Mouse (Mus musculus) megakaryocyte-erythroid progenitor cell, adult 5-6 weeks (primary cell): ENCODE results near the gene Ifna14. TPM values are rescaled to one million over a fixed set of nuclear protein-coding genes. Genes with fewer than 3 reads are reported as not detected.
"Not testable (repeated sequence)": the region's sequence is repeated elsewhere in the genome, so short reads cannot be mapped to it uniquely, and the experiment has no call there.

Source experiments
- ATAC-seq: replicated peaks from 2 replicates; pipeline ENCODE4 v1.8.0; 2016; ENCODE audit warnings: mild to moderate bottlenecking, inconsistent platforms; ENCODE audit not compliant: severe bottlenecking, poor library complexity, low FRiP score, low TSS enrichment
- total RNA-seq, 2 experiments: library from RNA; stranded (forward) in 1 of 2; stranded (reverse) in 1 of 2; fragments of 200-1000, 215-1000 nt in 1 of 2; fragments of >200 nt in 1 of 2; fragmentation: Nextera tagmentation in 1 of 2; gene quantifications; 2 replicates each; pipeline ENCODE4 v1.2.3; 2014 to 2017

The Ifna14 gene
- not detected in 2 replicates for total RNA-seq (2014; fragmentation: Nextera tagmentation)
- total RNA-seq (2017), result not detected in 2 replicates

DNA sequence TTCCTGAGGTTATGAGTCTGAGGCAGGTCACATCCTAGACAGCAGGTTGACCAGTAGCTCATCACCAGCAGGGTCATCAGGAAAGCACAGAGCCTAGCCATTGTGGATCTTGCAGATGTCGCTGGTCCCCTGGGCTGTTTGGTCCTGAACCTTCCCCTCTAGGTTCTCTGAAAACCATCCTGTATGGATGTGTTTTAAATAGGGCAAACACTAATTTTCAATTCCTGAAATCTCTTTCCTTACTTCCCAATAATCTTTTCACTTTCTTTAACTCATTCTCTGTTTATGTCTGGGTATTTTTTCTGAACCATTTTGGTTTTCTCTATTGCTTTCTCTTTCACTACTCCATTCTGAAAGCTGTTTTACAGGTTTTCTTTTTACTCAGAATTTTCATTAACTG lies at the start of gene Ifna14:
TSS of gene Ifna14 (minus strand) at position 101 of the 400 bp plus-strand sequence.
- no peak for ATAC-seq

DNA sequence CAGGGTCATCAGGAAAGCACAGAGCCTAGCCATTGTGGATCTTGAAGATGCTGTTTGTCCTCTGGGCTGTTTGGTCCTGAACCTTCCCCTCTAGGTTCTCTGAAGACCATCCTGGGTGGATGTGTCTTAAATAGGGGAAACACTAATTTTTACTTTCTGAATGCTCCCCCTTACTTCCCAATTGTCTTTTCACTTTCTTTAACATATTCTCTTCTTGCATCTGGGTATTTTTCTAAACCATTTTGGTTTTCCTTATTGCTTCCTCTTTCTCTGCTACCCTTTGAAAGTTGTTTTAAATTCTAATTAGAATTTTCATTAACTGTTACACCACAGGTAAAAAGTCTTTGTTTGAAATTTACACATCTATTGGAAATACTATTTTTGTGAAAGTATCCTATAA lies 31.7 kb upstream of the Ifna14 start, which contains the start of gene Ifna12:
TSS of gene Ifna12 (minus strand) at position 101 of the 400 bp plus-strand sequence.
- no peak for ATAC-seq

DNA sequence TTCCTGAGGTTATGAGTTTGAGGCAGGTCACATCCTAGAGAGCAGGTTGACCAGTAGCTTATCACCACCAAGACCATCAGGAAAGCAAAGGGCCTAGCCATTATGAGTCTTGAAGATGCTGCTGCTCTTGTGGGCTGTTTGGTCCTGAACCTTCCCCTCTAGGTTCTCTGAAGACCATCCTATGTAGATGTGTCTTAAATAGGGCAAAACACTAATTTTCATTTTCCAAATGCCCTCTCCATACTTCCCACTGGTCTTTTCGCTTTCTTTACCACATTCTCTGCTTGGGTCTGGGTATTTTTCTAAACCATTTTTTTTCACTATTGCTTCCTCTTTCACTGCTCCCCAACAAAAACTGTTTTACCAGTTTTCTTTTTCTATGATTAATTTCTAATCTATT lies 20.7 kb upstream of the Ifna14 start, which contains the start of gene Ifna9:
TSS of gene Ifna9 (minus strand) at position 101 of the 400 bp plus-strand sequence.
- ATAC-seq, result no peak

DNA sequence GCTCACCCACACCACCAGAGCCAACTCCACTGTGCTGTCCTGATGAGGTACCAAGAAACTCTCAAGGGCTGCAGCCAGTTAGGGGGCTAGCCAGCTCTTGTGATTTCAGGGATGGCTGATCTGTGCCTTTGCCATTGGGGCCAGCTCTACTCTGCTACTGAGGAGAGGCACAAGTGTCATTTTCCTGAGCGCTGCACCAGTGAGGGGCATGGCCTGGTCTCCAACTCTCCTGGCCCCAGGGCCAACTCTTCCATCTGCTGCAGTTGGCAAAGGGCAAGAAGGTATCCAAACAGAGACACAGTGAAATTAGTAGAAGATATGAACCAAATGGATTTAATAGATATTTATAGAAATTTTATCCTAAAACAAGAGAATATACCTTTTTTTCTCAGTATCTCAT lies 9.8 kb downstream of the Ifna14 start:
- no peak for ATAC-seq

DNA sequence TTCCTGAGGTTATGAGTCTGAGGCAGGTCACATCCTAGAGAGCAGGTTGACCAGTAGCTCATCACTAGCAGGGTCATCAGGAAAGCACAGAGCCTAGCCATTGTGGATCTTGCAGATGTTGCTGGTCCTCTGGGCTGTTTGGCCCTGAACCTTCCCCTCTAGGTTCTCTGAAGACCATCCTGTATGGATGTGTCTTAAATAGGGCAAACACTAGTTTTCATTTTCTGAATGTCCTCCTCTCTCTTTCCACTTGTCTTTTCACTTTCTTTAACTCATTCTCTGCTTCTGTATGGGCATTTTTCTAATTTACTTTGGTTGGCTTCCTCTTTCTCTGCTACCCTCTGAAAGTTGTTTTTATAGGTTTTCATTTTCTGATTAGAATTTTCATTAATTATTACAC lies 13.5 kb downstream of the Ifna14 start, which contains the start of gene Ifna15:
TSS of gene Ifna15 (minus strand) at position 101 of the 400 bp plus-strand sequence.
- ATAC-seq, result not testable (repeated sequence)

DNA sequence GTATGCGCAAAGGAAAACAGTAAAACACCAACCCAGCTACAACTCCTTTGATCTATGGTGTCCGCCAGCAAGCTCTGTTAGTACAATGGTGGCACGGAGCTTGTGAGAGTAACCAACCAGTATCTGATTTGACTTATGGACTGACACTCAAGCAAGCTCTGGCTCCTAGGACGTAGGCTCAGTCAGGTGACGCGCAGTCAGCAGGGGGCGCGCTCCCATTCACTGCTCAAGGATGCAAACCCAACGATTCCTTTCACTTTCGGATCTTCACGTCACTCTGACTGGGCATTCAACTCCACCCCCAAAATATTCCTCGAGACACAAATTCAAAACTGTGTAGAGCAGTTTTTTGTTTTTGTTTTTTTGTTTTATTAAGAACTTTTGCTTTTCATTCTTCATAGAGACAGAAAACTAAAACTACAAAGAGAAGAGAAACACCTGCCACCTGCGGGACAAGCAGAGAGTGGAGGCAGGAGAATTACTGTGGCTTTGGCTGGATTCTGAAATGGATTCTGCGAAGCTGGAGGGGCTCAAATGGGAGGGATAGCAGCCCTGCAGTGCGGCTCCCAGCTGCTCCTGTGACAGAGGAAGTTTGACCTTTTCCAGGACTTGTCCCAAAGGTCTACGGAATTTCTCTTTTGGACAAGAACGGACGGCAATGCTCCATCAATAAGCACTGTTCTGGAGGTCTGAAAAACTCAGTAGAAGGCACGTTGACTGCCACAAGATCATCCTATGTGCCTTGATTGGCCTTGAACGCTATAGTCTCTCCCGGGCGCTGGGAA lies 21.2 kb downstream of the Ifna14 start:
- ATAC-seq, result peak; percentile 99

DNA sequence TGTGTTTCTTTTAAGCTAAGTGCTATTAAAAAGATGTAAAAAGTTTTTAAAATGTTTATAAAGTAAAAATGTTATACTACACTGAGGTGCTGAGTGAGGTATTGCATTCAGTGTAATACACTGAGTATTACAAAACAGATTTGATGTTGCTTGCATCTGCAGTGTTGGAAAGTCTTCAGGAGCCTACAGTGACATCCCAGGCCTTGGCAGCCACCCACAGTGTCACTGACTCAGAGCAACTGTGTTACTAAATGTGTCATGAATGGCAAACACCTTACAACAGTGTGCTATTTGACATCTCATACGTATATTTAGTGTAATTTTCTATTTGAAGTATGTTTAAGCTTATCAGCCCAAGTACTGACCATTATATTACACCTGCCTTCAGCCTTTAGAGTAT lies 23.6 kb downstream of the Ifna14 start:
- ATAC-seq, result no peak

DNA sequence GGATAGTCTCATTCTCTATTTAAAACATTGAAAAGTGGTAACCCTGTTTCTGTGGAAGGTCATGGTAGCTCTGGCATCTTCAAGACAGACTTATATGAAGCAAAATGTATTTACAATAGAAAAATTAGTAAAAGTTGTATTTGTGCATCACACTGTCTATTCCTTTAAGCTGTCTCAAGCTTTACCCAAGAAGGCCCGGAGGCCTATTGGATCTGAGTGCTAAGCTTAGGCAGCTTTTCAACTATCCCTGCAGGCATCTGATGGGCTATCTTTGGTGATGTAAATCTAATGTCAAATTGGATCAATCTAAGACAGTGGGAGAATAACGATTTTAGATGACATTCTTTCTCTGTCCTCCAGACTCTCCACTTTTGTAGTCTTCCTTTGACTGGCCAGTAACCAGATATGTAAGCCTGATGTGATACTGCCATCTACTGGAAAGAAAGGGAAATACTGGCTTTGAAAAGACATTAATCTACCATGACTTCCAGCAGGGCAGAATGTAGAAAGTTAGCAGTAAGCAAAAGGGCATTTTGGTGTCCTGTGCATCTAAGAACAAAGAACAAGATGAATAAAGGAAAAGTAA lies 27.9 kb downstream of the Ifna14 start:
- peak; percentile 93 for ATAC-seq

DNA sequence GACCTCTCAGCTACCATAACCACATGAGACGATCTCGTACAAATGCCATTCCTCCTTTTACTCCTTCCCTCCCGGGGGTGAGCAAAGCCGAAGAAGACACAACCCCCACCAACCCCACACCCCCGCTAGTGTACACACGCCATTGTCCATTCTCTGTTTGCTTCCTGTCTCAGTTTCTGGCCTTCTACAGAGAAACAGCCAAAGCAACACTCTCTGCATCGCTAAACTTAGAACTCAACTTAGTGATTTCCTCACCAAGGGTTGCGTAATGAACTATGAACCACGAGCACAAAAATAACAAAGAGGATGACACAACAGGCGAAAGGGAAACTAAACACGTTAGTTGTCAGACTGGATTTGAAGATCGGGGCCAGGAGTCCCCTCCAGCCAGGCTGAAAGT lies 34.3 kb downstream of the Ifna14 start:
- ATAC-seq, result peak; percentile 20; the same call in 1 of the 2 replicates

DNA sequence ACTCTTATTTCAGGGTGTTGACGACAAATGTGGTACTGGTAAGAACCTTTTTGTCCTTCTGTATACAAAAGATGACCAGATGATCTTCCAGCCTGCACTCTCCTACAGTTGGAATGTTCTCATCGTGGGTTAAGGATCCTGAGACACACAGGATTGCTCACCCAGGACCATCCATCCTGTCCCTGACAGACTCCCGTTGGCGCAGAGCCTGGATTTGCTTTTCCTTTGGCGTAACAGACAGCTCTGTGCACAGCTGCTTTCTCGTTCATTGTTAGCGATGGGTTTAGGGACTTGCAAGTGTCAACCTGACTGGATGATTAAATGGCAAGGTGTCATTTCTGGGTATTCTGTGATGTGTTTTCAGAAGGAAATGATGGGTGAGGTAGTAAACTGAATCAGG lies 35.0 kb downstream of the Ifna14 start:
- no peak for ATAC-seq

DNA sequence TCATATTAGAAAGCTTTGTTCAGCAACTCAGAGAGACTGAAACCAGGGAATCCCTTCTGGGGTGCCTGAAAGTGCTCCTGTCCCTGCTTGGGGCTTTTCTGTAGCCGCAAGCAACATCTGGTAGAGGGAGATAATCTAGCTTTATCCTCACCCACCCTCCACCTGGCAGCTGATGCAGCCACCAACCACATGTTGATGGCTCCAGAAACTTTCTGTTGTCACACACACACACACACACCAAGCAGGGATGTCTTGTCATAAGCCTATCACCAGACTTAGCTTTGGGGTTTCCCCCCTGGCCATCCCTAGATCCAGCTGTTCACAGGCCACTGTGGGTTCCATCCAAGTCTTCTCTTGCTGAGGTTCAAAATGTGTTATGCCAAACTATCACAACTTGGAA lies 35.9 kb downstream of the Ifna14 start:
- ATAC-seq, result peak; percentile 91

DNA sequence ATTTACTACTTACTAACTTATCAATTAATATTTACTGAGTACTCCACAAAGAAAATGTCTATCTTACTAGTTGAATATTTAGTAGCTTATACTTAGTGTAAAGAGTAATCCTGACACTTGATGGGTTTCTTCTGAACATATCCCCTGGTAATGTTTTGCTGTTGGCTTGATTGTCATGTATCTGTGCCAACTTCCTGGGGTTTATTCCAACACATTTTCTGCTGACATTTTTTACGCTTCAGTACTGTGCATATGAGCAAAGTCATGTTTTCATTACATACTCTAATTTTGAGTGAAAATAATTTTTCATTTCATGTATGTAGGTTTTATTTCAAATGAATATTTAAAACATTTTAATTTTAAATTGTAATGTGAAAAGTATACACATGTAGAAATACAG lies 36.7 kb downstream of the Ifna14 start:
- no peak for ATAC-seq

DNA sequence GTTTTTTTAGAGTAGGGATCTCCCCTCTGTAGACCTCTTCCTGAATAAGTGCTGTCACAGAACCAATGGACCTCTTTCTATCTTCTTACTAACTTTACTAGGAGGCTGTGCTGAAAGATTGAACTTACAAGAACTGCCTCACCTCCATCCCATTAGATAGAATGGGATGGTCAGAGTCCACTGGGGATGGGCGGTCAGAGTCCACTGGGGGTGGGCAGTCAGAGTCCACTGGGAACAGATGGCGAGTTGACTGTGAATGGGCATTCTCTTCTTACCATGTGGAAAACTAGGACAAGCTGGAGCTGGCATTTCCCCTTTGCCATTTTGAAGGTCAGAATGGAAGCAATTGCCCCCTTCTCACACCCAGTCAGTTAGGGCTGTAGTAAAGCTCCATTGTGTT lies 38.1 kb downstream of the Ifna14 start:
- ATAC-seq, result no peak

DNA sequence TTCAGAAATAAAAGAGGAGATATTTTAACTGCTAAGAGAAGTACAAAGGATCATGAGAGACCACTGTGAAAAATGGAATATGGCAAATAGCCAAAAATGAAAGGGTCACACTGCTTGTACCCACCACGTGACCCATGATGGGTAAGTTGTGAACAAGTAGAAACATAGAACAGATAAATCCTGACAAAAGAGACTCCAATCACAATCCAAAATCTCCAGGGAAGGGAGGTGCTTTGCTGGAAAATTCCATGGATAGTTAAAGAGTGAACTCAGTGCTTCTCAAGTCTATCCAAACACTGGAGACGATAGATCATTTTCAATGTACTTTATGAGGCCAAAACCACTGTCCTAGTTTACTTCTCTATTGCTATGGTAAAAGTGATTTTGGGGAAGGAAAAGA lies 40.7 kb downstream of the Ifna14 start:
- no peak for ATAC-seq

DNA sequence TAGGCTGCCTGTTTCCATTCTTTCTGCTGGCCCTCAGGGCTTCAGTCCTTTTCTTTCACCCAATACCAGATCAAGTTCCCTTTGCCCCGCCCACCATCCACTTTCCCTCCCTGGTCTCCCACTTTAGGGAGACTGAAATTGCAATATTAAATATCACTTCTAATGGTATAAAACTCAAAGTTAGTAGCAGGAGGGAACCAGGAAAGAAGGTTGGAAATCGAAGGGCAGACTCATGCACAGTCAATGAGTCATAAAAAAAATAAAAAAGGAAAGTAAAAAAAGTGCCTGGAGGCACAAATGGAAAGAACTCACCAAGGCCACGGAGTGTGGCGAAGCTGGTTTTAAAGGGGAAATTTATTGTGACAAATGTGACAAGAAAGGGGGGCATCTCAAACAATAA lies 41.3 kb downstream of the Ifna14 start:
- no peak for ATAC-seq

DNA sequence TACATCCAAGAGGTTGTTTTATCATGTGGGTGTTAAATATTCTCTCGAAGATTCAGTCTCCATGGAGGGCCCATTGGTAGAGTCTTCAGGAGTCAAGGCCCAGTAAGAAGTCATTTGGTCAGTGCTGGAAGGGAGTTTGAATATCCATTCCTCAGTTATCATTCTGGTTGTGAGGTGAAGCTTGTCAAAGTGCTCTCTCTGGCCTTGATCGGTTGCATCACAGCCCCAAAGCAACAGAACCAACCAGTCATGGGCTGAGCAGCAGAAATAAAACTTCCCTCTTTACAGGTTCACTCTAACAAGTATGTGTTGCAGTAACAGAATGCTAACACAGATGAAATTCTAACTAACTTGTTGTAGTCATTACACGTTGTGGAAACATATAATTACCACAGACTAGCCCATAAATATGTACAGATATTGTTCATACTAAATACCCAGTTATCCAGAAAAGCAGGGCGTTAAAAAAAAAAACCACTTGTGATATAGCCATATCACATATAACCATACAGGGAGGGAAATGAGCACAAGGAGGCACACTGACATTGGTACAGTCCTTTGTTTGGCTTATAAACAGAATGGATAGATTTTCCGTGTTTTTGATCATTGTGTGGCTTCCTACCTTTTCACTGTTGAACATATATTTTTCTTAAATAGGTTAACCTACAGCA lies 45.1 kb downstream of the Ifna14 start:
- ATAC-seq, result peak; percentile 79

DNA sequence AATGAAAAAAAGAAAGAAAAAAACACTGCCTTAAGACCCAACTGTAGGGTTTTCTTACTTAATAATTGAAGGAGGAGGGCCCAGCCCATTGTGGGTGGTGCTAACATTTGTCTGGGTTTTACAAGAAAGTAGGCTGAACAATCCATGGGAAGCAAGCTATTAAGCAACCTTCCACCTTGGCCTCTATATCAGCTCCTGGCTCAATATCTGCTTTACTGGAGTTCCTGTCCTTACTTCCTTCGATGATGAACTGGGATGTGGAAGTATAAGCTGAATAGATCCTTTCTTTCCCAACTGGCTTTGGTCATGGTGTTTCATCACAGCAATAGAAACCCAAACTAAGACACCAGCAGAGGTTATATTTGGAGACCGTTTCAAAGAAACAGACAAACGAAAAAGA lies 46.2 kb downstream of the Ifna14 start:
- no peak for ATAC-seq

DNA sequence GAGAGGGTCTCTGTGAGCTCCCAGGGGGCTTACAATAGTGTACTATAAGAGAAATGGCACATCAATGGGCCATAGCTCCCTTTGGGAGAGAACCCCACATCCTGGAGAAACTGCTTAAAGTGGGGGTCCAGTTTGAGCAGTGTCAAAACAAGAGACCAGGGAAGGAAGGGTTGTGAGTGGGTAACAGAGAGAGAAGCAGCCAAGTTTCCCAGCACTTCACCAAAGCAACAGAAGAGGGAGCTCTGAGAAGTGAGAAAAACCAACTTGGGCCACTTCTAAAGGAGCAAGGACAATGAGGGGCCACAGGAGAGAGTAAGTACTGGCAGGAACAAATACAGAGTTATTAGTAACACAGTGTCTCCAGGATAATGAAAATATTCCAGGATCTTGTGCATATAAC lies 48.4 kb downstream of the Ifna14 start:
- peak; percentile 80 for ATAC-seq

DNA sequence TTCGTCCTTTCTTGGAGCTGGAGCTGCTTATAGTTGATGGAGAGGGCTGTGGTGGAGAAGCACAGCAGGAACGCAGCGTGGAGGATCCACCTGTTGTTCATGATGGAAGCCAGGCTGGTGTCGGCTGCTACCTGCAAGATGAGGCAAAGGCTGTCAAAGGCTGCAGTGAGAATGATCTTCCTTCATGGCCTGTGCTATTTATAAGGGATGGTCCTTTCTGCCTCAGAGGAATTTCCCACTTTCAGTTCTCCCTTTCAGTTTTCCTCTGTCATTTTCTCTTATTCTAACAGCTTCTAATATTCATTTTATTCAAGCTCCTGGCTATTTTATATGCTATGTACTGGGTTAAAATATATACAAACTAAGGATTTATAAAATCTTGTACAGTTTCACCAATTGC lies 48.9 kb downstream of the Ifna14 start, which contains the start of gene Ifnb1:
TSS of gene Ifnb1 (minus strand) at position 101 of the 400 bp plus-strand sequence.
- no peak for ATAC-seq
